Comparison of ENCODE assay signal across 5 mouse cellular contexts in genomic region chr9:69249586-69249985, GRCm38 (mm10).
"Had no signal": no experiment of that assay in that cellular context is flagged by ENCODE, and none has a peak within 500 bp of the region (broad histone marks: within the 10 kb centered on the region; RNA-seq: fewer than 3 reads in every experiment).

No protein-coding gene starts in this region.

- DNase-seq: kidney, postnatal 25 days; lung, postnatal 14 days; right cerebral cortex, postnatal 14 days; thymus, adult 2 months; thymus, postnatal 36 days had no signal
